Mouse (Mus musculus): ENCODE measurements around the gene Pemt.

DNA sequence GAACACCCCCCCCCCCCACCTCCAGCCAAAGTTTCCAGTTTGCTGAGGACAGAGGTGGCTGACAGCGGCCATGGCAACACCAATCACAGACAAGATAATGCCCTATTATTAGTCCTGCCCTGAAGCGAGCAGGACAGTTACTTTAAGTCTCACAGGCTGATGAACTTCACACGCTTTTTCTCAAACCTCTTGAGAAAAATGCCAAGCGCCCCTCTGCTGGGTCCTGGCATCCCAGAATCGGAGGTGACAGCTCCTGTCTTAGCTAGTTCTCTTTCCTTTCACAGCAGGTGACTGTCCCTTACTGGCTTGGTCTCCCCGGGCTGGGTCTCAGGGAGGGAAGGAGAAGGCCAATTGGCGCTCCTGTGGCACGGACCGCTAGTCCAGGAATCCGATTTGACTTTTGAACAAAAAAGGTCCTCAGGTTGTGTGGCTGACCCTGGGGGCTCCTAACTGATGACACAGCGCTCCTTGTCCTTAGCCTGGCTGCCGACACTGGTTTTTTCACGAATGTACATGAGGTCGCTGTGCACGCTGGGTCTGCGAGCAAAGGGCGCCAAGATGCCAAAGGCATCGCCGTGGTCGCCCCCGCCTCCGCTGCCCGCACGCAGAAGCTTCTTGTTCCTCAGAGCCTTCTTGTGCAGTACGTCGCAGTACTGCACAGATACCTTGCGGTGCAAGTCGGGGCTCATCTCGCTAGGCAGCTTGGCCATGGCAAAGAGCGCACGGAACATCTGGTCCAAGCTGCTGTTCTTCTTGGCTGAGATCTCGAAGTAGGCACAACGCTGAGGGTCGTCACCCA lies 82.7 kb downstream of the Pemt start:
- TF ChIP-seq MAFK (IDR thresholded peaks at IDR 0.05; ENCODE audit: insufficient read depth, low read depth, low read length) (no peak), CHD2 (IDR thresholded peaks at IDR 0.05; ENCODE audit: low read depth, low read length) (no peak), ZNF384 (IDR thresholded peaks at IDR 0.05; ENCODE audit: low read depth, low read length) (no peak)
